Mouse (Mus musculus) stomach, postnatal 0 days (tissue): ENCODE data around the gene Cacna2d3.

Experiments used
- CTCF ChIP-seq: IDR thresholded peaks from 2 replicates; pipeline ENCODE4 v1.5.1; 2016; ENCODE audit warnings: antibody characterized with exemption, low read depth, mild to moderate bottlenecking, moderate library complexity
- EP300 ChIP-seq: optimal IDR thresholded peaks from 2 replicates; pipeline ENCODE3; 2016; ENCODE audit warnings: antibody characterized with exemption

- peak; percentile 56 for TF ChIP-seq CTCF
- no peak for TF ChIP-seq EP300
These were observed 647.9 kb downstream of the Cacna2d3 start for GRCm38 (mm10) chr14:29073747-29074146.
